Mouse (Mus musculus) retina, embryonic 14.5 days (tissue): Measurements from ENCODE around the gene Zxdb.
A peak's percentile ranks its signal among the peaks of the same experiment; 100 is the strongest.
"Not testable (repeated sequence)": the region's sequence is repeated elsewhere in the genome, so short reads cannot be mapped to it uniquely, and the experiment has no call there.

Experiments
- DNase-seq: peaks from one replicate; pipeline ENCODE4 v3.0.0-alpha.2; 2015; ENCODE audit warnings: low spot score

Gene Zxdb

DNA sequence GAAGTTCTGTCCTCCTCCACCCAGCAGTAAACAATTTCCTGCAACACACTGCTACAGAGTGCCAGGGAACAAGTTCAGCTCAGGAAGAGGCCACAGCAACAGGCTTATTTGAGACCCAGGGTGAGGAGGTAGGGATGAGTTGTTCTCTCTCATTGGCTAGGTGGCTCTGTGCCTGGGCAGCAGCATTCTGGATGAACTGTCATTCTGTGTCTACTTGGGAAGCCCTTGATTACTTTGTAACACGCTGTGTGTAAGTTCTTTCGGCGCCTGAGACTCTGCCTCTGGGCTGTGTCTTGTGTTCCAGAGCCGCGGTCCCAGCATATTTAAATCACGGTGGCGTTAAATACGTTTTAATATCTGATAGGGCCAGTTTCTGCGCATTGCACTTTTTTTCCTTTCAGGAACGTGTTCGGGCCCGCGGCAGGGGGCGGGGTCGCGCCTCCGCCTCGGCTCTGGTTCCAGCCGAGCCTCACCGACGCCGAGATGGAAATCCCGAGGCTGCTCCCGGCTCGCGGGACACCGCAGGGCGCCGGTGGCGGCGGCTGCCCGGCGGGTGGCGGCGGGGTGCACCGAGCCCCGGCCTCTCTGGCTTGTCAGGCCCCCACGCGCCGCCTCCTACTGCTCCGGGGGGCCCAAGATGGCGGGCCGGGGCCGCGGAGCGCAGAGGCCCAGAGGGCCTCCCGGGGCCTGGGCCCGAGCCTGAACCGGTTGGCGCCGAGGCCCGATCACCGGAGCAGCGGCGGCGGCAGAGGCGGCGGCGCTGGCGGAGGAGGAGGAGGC lies at the start of gene Zxdb:
TSS of gene Zxdb (plus strand) at position 378 of the 780 bp plus-strand sequence.
- DNase-seq, result not testable (repeated sequence)

DNA sequence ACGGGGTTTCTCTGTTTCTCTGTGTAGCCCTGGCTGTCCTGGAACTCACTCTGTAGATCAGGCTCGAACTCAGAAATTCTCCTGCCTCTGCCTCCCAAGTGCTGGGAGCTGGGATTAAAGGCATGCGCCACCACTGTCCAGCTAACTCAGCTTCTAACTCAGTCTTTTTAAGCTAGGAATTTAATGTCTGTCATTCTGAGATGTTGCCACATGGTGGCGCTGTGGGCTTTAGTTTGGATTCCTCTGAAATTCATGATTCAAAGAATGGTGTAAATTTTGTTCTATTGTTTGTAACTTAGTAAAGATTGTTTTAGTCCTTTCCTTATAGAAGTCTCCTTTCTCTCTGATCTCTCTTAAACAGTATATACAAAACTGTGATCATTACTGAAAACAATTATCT lies 49.4 kb upstream of the Zxdb start:
- peak; percentile 76 for DNase-seq

DNA sequence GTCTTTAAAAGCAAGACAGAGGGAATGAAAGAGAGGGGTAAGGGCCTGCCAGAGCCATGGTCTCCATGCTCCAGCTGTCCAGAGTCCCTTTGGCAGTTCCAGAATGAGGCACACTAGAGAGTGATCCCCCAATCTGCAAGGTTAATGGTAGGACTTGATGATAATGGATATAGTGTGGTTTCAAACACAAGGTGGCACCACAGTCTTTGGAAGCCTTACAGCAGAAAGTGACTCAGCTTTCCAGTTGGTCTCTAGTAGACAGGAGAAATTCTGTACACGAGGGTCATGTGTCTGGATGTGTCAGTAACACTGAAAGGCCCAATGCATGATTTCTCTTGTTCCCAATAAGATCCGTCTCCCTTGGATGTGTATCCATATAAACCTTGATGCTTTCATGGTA lies 42.8 kb upstream of the Zxdb start:
- DNase-seq, result not testable (repeated sequence)

DNA sequence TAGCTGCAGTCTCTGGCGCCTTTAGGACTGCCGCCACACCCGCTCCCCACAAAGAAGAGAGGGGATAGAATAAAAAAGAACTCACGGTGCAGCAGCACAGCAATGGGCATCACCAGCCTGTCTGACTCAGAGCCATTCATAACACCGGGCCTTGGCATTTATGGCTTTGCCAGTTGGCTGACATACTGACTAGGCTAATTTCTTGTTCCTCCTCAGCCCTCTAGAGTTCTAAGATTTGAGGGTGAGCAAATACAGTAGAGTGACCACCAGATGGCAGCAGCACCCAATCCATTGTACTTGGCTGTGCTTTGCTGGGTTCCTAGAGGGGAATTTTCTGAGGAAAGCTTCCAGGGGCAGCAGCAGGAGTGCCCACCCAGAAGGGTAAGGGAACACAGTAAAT lies 34.8 kb upstream of the Zxdb start:
- not testable (repeated sequence) for DNase-seq

DNA sequence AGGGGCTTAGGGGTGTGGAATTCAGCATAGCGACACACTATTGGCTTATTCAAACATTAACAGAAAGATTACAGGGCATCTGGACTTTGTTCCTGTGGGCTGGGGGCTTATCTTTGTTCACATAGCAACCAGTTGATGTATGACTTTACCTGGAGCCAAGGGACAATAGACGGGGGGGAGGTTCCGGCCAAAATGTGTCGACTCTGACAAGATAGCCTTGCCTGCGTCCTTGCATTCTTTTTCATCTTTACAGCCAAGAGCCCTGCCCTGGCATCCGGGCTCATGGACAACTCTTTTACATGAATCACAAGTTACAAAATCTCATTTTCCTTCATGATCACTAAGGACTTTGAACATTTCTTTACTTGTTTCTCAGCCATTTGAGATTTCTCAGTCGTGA lies 17.7 kb upstream of the Zxdb start:
- not testable (repeated sequence) for DNase-seq

DNA sequence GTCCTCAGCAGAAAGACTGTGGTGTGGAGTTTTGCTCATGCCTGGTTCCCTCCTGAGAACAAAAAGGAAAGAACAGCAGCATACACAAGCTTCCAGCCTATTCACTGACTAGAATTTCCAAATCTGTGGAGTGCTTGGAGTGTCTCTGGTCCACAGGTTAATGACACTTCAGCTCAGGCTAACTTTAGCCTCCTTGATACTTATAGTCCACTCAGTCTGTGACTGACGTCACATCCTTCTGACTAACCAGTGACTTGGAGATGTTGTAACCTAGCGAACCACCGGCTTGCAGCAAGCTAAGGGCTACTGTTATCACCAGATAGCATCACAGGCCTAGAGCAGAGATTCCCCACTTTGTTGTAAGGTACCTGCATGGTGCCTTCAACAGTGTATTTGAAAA lies 14.6 kb upstream of the Zxdb start:
- DNase-seq, result not testable (repeated sequence)

DNA sequence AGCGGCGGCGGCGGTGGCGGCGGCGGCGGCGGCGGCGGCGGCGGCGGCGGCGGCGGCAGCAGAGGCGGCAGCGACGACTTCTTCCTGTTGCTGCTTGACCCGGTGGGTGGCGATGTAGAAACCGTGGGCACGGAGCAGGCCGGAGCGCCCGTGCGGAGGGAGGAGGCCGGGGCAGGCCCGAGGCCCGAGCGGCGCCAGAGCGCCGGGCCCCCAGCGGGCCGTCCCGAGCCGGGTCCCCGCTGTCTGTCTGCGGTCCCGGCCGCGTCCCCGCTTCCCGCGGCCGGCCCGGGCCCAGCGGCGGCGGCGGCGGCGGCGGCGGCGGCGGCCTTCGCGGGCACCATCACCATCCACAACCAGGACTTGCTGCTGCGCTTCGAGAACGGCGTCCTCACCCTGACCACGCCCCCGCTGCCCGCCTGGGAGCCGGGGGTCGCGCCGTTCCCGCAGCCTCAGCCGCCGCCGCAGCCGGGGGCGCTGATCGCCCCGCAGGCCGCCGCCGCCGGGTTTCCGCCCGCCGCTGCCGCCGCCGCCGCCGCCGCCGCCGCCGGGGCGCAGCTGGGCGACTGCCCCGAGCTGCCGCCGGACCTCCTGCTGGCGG lies 702 bp downstream of the Zxdb start:
- DNase-seq, result not testable (repeated sequence)

DNA sequence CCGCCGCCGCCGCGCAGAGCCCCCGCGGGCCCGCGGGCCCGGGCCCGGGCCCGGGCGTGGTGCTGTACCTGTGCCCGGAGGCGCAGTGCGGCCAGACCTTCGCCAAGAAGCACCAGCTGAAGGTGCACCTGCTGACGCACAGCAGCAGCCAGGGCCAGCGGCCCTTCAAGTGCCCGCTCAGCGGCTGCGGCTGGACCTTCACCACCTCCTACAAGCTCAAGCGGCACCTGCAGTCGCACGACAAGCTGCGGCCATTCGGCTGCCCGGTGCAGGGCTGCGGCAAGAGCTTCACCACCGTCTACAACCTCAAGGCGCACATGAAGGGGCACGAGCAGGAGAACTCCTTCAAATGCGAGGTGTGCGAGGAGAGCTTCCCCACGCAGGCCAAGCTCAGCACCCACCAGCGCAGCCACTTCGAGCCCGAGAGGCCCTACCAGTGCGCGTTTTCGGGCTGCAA lies 1.3 kb downstream of the Zxdb start:
- not testable (repeated sequence) for DNase-seq

DNA sequence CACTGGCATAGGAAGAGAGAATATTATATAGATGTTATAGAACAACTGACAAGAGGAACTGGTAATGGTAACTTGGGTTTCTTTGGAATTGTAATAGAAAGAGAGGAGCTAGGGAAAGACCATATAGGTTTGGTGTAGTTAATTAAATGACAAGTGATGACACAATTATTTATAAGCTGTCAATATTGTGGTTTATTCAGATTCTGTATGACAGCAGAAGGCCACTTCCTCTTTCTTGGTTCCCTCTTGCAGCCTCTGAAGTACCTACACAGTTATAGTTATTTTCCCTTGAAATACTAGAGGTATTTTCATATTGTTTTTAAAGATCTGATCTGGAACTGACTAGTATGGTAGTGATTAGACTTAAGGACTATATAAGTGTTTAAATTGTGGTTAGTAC lies 7.2 kb downstream of the Zxdb start:
- DNase-seq, result no peak

DNA sequence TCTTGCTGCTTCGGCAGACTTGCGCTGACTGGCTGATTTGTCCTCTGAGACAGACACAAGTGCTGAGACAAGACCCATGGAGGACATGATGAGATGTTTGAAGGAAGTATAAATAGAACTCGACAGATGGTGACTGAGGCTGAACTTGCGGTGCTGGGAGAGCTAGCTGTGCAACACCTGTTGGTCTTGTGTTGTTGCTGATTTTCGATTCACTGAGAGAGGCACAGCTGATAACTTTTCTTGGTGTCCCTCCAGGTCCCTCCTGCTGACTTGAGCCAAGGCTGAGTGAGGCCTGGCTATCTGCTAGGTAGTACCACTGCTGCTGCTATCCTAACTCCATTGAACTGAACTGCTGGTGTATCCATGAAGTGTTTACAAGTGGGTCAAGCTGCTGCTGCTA lies 29.4 kb downstream of the Zxdb start:
- DNase-seq, result no peak

DNA sequence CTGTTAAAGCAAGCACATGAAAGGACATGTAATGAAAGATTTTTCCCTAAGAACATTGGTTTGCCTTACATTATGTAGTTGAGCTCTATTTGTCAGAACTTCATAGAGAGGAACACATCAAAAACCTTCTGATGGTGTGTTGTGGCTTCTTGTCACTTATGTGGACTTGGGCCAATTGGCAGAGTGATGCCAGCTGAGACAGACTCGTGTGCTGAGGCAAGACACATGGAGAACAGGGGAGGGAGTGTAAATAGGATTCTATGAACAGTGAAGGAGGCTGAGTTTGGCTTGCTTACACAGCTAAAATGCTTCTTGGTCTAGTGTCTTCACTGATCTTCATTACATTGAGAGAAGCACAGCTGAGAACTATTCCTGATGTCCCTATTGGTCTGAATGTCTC lies 35.6 kb downstream of the Zxdb start:
- no peak for DNase-seq

DNA sequence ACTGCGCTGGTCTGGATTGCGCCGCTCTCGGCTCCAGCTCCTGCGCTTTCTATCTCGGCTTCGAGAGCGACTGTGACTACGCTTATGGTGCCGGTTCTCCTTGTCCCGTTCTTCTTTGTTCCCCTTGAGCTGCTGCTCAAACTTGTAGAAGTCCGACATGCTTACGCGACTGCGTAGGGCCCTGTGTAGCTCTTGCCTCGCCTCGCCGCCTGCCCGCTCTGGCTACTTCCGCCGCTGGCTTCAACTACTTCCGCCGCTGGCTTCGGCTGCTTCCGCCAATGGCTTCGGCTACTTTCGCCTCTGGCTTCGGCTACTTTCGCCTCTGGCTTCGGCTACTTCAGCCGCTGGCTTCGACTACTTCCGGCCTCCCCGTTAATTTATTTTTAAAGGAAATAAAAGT lies 49.5 kb downstream of the Zxdb start:
- no peak for DNase-seq
